22 mouse cellular contexts compared by ENCODE assay signal in the genomic region with DNA sequence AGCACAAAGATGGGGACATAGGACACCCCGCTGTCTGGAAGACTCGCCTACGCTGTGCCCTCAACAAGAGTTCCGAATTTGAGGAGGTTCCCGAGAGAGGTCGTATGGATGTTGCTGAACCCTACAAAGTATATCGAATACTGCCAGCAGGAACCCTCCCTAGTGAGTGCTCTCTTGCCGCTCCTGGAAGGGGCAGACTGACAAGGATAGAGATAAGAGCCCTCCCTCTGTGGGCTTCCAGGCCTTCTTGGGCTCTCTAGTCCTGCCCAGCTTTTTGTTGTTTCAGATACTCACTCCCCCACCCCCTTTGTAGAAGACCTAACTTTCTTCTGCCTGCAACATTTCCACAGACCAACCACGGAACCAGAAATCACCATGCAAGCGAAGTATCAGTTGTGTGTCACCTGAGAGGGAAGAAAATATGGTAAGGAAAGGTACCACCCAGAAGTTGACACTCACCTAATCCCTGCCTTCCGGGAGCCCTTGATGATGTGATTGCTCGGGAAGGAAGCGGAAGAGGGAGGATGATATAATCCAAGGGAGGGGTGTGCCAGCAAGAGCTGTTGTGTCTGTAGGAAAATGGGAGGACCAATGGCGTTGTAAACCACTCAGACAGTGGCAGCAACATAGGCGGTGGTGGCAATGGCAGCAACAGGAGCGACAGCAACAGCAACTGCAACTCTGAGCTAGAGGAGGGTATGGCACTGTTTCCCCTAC. TPM values are rescaled to one million over a fixed set of nuclear protein-coding genes. Genes with fewer than 3 reads are reported as not detected.
A peak's percentile ranks its signal among the peaks of the same experiment; 100 is the strongest.
DNase-seq lines count a peak whose midpoint lies in the region; ATAC-seq and TF ChIP-seq lines count a peak whose summit lies in the region.
"Had no signal": no experiment of that assay in that cellular context is flagged by ENCODE, and none has a peak within 500 bp of the region (broad histone marks: within the 10 kb centered on the region; RNA-seq: fewer than 3 reads in every experiment).

No protein-coding gene starts in this region.

- WGBS in liver, embryonic 16.5 days (ENCODE audit: insufficient replicate concordance), result 70% methylated on average over 16 of the region's 16 CpGs
- WGBS in forebrain, embryonic 13.5 days, result 94% methylated on average over 16 of the region's 16 CpGs

- intact Hi-C loops in left cerebral cortex, postnatal 14 days (cut with DNase I), result no loop called here

- DNase-seq in heart, adult 11 months, result peak; percentile 88
- no peak for DNase-seq in heart, adult 18-20 months
- DNase-seq in ES-E14 (ENCODE audit: low read depth, low spot score), result no peak
- DNase-seq in spleen, adult 12 weeks (ENCODE audit: low spot score), result no peak
- DNase-seq in left cerebral cortex, postnatal 14 days (ENCODE audit: low spot score in 2 of 2), result no peak
- DNase-seq: adrenal gland, adult 8-10 months; cerebellum, adult 9-10 months; kidney, adult 8-10 months; kidney, postnatal 4 days; layer of hippocampus, adult 9-11 months; lung, adult 2 months; right cerebral cortex, adult 18-20 months; spleen, adult 18-20 months; thymus, postnatal 36 days had no signal

- peak overlapping the region; percentile 16; the same call in 1 of the 2 replicates for H3K9ac ChIP-seq in ES-E14 (ENCODE audit: insufficient read depth, low read depth, low read length, poor library complexity, severe bottlenecking)
- H3K9ac ChIP-seq in liver, embryonic 16.5 days (ENCODE audit: low read depth, low read length), result peak overlapping the region; percentile 42
- no peak overlapping the region for H3K9ac ChIP-seq in forebrain, embryonic 13.5 days
- H3K9ac ChIP-seq: neural tube, embryonic 12.5 days had no signal

- no peak overlapping the region for H3K4me3 ChIP-seq in ES-E14 (ENCODE audit: insufficient read depth in 1 of 2, low read depth in 1 of 2, low read length in 2 of 2, poor library complexity in 1 of 2, severe bottlenecking in 1 of 2)
- peak overlapping the region; percentile 77 for H3K4me3 ChIP-seq in liver, embryonic 16.5 days (ENCODE audit: low read depth, low read length)
- H3K4me3 ChIP-seq in forebrain, embryonic 13.5 days, result no peak overlapping the region
- H3K4me3 ChIP-seq: left cerebral cortex, adult 2 months; midbrain, embryonic 10.5 days; neural tube, embryonic 12.5 days had no signal

- H3K9me3 ChIP-seq in ES-E14 (ENCODE audit: control insufficient read depth, insufficient read depth, low read depth, low read length), result no peaks in the 10 kb centered on the region
- no peaks in the 10 kb centered on the region for H3K9me3 ChIP-seq in liver, embryonic 16.5 days (replicated peaks; ENCODE audit: control insufficient read depth, low read length)
- H3K9me3 ChIP-seq in forebrain, embryonic 13.5 days (replicated peaks), result no peaks in the 10 kb centered on the region
- H3K9me3 ChIP-seq: midbrain, embryonic 10.5 days; neural tube, embryonic 12.5 days had no signal

- peak overlapping the region; percentile 87 for H3K4me2 ChIP-seq in liver, embryonic 16.5 days (ENCODE audit: low read depth, low read length)
- no peak overlapping the region for H3K4me2 ChIP-seq in forebrain, embryonic 13.5 days
- H3K4me2 ChIP-seq: neural tube, embryonic 12.5 days had no signal

- in situ Hi-C loops in ES-E14 (cut with MboI; ENCODE audit: low sequenced_read_pairs in 2 of 2, unreplicated experiment in 2 of 2), result no loop called here

- peaks cover 47% of the 10 kb centered on the region for H3K36me3 ChIP-seq in ES-E14 (ENCODE audit: control insufficient read depth, insufficient read depth, low read length, poor library complexity, severe bottlenecking)
- H3K36me3 ChIP-seq in liver, embryonic 16.5 days (ENCODE audit: control insufficient read depth, insufficient read depth), result peaks cover 54% of the 10 kb centered on the region
- H3K36me3 ChIP-seq in forebrain, embryonic 13.5 days (ENCODE audit: poor library complexity, severe bottlenecking), result peaks cover 79% of the 10 kb centered on the region

- H3K27ac ChIP-seq in ES-E14 (ENCODE audit: insufficient read depth, low read depth, low read length, poor library complexity, severe bottlenecking), result no peak overlapping the region
- H3K27ac ChIP-seq in liver, embryonic 16.5 days (ENCODE audit: low read length), result peak overlapping the region; percentile 51
- no peak overlapping the region for H3K27ac ChIP-seq in forebrain, embryonic 13.5 days
- H3K27ac ChIP-seq: left cerebral cortex, adult 2 months; midbrain, embryonic 10.5 days; neural tube, embryonic 12.5 days had no signal

- 0 out of 2 replicates have a peak, but pooled peaks have one; percentile 27 for ATAC-seq in erythroid progenitor cell, adult 5-6 weeks (replicated peaks; ENCODE audit: low FRiP score, poor library complexity, severe bottlenecking)
- no peak for ATAC-seq in liver, embryonic 16.5 days (ENCODE audit: low read depth)
- ATAC-seq in forebrain, embryonic 13.5 days, result no peak
- ATAC-seq: forebrain, embryonic 16.5 days had no signal

- no peaks in the 10 kb centered on the region for H3K27me3 ChIP-seq in liver, embryonic 16.5 days (ENCODE audit: control insufficient read depth, insufficient read depth, low read depth, low read length)
- H3K27me3 ChIP-seq in forebrain, embryonic 13.5 days, result no peaks in the 10 kb centered on the region
- H3K27me3 ChIP-seq: neural tube, embryonic 12.5 days had no signal

- H3K4me1 ChIP-seq in ES-E14 (ENCODE audit: control insufficient read depth in 2 of 2, insufficient read depth in 2 of 2, low read length in 2 of 2, poor library complexity in 1 of 2), result peaks cover 0 to 15% of the 10 kb centered on the region in 2 experiments; a peak in 2 of 4 replicates
- H3K4me1 ChIP-seq in liver, embryonic 16.5 days (ENCODE audit: control insufficient read depth, low read depth, low read length), result peaks cover 29% of the 10 kb centered on the region
- no peaks in the 10 kb centered on the region; the same call in 1 of the 2 replicates for H3K4me1 ChIP-seq in forebrain, embryonic 13.5 days
- H3K4me1 ChIP-seq: neural tube, embryonic 12.5 days had no signal

TF ChIP-seq in ES-E14, 5 proteins besides CTCF, POLR2A, EP300 and RAD21:
- no peak for TF ChIP-seq HCFC1 (IDR thresholded peaks at IDR 0.05; ENCODE audit: borderline replicate concordance, insufficient read depth, low read length)
- TF ChIP-seq CHD2 (IDR thresholded peaks at IDR 0.05; ENCODE audit: low read depth, low read length), result no peak
- no peak for TF ChIP-seq ZNF384 (IDR thresholded peaks at IDR 0.05; ENCODE audit: low read depth, low read length)
- TF ChIP-seq ZC3H11A (IDR thresholded peaks at IDR 0.05; ENCODE audit: borderline replicate concordance, low read depth, low read length), result no peak
- TF ChIP-seq MAFK (IDR thresholded peaks at IDR 0.05; ENCODE audit: insufficient read depth, low read depth, low read length), result no peak

RNA-seq across cellular contexts. Expression of a gene that starts 2.5 kb away (rescaled TPM):
- total RNA-seq in heart, adult 18-20 months (2021), result 10 to 100 TPM in 1 of 2 experiments, 1 to 10 TPM in 1; 8.9 to 11.0 TPM
- 5.8 and 17.5 TPM in 2 replicates for total RNA-seq in ES-E14 (2012; rRNA removed)
- 70.8 and 89.0 TPM in 2 replicates for total RNA-seq in erythroid progenitor cell, adult 5-6 weeks (2015; ENCODE audit: low replicate concordance)
- total RNA-seq in erythroid progenitor cell, adult 5-6 weeks (2017; ENCODE audit: low replicate concordance), result 87.4 and 106 TPM in 2 replicates
- 15.9 and 17.2 TPM in 2 replicates for polyA plus RNA-seq in liver, embryonic 16.5 days (2015; fragmentation: Nextera tagmentation; extraction: Ambion mirVana)
- 1 to 10 TPM; 8.0 to 8.4 TPM for total RNA-seq in left cerebral cortex, postnatal 14 days (2021)
- 6.9 and 7.2 TPM in 2 replicates for polyA plus RNA-seq in forebrain, embryonic 13.5 days (2015; fragmentation: Nextera tagmentation; extraction: Ambion mirVana)

RNA-seq across cellular contexts. Expression of a gene that starts 11.9 kb away (rescaled TPM):
- under 1 TPM; 0.22 to 0.62 TPM for total RNA-seq in heart, adult 18-20 months (2021)
- total RNA-seq in ES-E14 (2012; rRNA removed), result 5.8 and 11.8 TPM in 2 replicates
- total RNA-seq in erythroid progenitor cell, adult 5-6 weeks (2015; ENCODE audit: low replicate concordance), result 6.5 TPM in 1 of 2 replicates, not detected in the other
- 1.4 and 7.7 TPM in 2 replicates for total RNA-seq in erythroid progenitor cell, adult 5-6 weeks (2017; ENCODE audit: low replicate concordance)
- polyA plus RNA-seq in liver, embryonic 16.5 days (2015; fragmentation: Nextera tagmentation; extraction: Ambion mirVana), result 2.9 and 3.1 TPM in 2 replicates
- 1 to 10 TPM; 2.1 to 3.4 TPM for total RNA-seq in left cerebral cortex, postnatal 14 days (2021)
- polyA plus RNA-seq in forebrain, embryonic 13.5 days (2015; fragmentation: Nextera tagmentation; extraction: Ambion mirVana), result 7.9 and 9.3 TPM in 2 replicates
- total RNA-seq: gastrocnemius, adult 18-20 months had no signal

RNA-seq across cellular contexts. Expression of a gene that starts 14.4 kb away (rescaled TPM):
- 10 to 100 TPM; 25.4 to 29.9 TPM for total RNA-seq in heart, adult 18-20 months (2021)
- total RNA-seq in ES-E14 (2012; rRNA removed), result 13.1 and 33.7 TPM in 2 replicates
- total RNA-seq in erythroid progenitor cell, adult 5-6 weeks (2015; ENCODE audit: low replicate concordance), result 20.2 and 22.2 TPM in 2 replicates
- total RNA-seq in erythroid progenitor cell, adult 5-6 weeks (2017; ENCODE audit: low replicate concordance), result 31.8 and 34.7 TPM in 2 replicates
- polyA plus RNA-seq in liver, embryonic 16.5 days (2015; fragmentation: Nextera tagmentation; extraction: Ambion mirVana), result 9.5 and 9.7 TPM in 2 replicates
- total RNA-seq in left cerebral cortex, postnatal 14 days (2021), result 10 to 100 TPM; 26.0 to 29.5 TPM
- 13.3 and 22.0 TPM in 2 replicates for polyA plus RNA-seq in forebrain, embryonic 13.5 days (2015; fragmentation: Nextera tagmentation; extraction: Ambion mirVana)

RNA-seq across cellular contexts. Expression of a gene that starts 15.0 kb away (rescaled TPM):
- 100 to 1,000 TPM; 142 to 145 TPM for total RNA-seq in heart, adult 18-20 months (2021)
- 44.0 and 74.3 TPM in 2 replicates for total RNA-seq in ES-E14 (2012; rRNA removed)
- 112 and 141 TPM in 2 replicates for total RNA-seq in erythroid progenitor cell, adult 5-6 weeks (2015; ENCODE audit: low replicate concordance)
- total RNA-seq in erythroid progenitor cell, adult 5-6 weeks (2017; ENCODE audit: low replicate concordance), result 45.1 and 109 TPM in 2 replicates
- polyA plus RNA-seq in liver, embryonic 16.5 days (2015; fragmentation: Nextera tagmentation; extraction: Ambion mirVana), result 177 and 181 TPM in 2 replicates
- 10 to 100 TPM; 48.1 to 49.0 TPM for total RNA-seq in left cerebral cortex, postnatal 14 days (2021)
- polyA plus RNA-seq in forebrain, embryonic 13.5 days (2015; fragmentation: Nextera tagmentation; extraction: Ambion mirVana), result 200 and 206 TPM in 2 replicates

RNA-seq across cellular contexts. Expression of a gene that starts 20.8 kb away (rescaled TPM):
- 10 to 100 TPM; 66.8 to 70.0 TPM for total RNA-seq in heart, adult 18-20 months (2021)
- total RNA-seq in ES-E14 (2012; rRNA removed), result 4.9 and 9.2 TPM in 2 replicates
- 11.7 and 19.8 TPM in 2 replicates for total RNA-seq in erythroid progenitor cell, adult 5-6 weeks (2015; ENCODE audit: low replicate concordance)
- total RNA-seq in erythroid progenitor cell, adult 5-6 weeks (2017; ENCODE audit: low replicate concordance), result 3.3 and 14.8 TPM in 2 replicates
- 22.5 and 25.8 TPM in 2 replicates for polyA plus RNA-seq in liver, embryonic 16.5 days (2015; fragmentation: Nextera tagmentation; extraction: Ambion mirVana)
- total RNA-seq in left cerebral cortex, postnatal 14 days (2021), result 10 to 100 TPM; 38.7 to 45.5 TPM
- polyA plus RNA-seq in forebrain, embryonic 13.5 days (2015; fragmentation: Nextera tagmentation; extraction: Ambion mirVana), result 8.2 and 8.8 TPM in 2 replicates
